Mouse (Mus musculus): Measurements from ENCODE around the gene Vamp8.

DNA sequence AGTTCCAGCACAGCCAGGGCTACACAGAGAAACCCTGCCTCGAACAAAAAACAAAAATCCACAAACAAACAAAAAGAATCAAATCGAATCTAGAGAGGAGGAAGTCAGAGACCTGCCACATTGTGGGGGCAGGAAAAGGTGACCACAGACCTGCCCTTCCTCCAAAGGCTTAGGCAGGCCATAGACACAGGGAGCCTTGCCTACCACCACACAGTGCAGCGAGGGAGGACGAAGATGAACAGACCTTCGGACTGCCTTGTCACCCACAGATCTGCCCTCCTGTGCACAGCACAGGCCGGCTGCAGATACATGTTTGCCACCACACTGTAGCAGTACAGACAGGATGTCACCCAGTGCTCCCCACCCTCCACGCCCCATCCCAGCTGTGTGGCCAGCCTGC, 20.0 kb upstream of the Vamp8 start:
- no peak for TF ChIP-seq POLR2A (IDR thresholded peaks at IDR 0.05; ENCODE audit: borderline replicate concordance, insufficient read depth, low read length)
- TF ChIP-seq CTCF (IDR thresholded peaks at IDR 0.05; ENCODE audit: borderline replicate concordance, insufficient read depth, low read depth, low read length): no peak
